8 mouse cellular contexts compared by ENCODE assay signal in the genomic region with DNA sequence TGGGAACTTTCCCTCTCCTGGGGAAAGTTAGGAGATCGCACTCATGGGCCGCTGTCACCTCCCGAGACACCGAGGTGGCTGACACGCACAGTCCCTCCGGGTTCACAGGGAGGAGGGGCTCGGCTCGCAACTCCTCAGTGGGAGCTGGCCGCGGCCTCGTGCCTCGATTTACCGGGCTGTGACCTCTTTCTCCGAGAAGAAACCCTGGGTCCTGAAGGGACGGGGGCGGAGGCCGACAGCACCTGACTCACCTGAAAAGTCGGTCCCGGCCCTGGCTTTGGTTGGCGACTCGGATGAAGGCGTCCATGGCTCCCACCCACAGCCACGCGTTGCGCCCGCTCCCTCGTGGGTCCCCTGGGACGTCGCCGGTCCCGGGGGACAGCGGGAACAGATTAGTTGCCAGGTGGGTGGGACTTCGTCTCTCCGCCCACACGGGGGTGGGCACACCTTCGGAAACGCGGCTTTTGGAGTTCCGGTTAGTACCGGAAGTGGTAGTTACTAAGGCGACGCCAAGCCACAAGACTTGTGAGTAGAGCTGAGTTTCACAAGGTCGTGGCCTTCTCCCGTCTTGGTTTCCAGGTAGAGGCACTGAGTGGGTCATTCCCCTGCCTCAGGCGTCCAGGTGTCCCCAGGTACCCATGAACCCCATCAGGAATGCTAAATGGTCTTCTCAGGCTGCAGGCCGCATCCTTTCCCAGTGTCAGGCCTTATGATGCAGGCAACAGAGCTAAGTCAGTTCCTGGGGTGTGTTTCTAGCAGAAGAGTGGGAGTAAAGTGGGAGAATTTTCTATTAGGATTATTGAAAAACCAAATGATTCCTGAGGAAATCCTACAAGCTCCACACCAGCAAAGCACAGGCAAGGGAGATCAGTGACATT. TPM values are rescaled to one million over a fixed set of nuclear protein-coding genes. Genes with fewer than 3 reads are reported as not detected.
DNase-seq lines count a peak whose midpoint lies in the region; ATAC-seq and TF ChIP-seq lines count a peak whose summit lies in the region.

A gene (minus strand): TSS at position 473 of the 878 bp plus-strand sequence.
A gene (plus strand): TSS at position 505 of the 878 bp plus-strand sequence.

- H3K9me3 ChIP-seq in ES-E14 (ENCODE audit: control insufficient read depth, insufficient read depth, low read depth, low read length): no peaks in the 10 kb centered on the region
- H3K9me3 ChIP-seq in forebrain, embryonic 14.5 days (replicated peaks; ENCODE audit: control insufficient read depth, low read length): no peaks in the 10 kb centered on the region
- no peaks in the 10 kb centered on the region for H3K9me3 ChIP-seq in liver, embryonic 16.5 days (replicated peaks; ENCODE audit: control insufficient read depth, low read length)
- no peaks in the 10 kb centered on the region for H3K9me3 ChIP-seq in neural tube, embryonic 12.5 days
- H3K9me3 ChIP-seq in stomach, postnatal 0 days (ENCODE audit: control insufficient read depth, low read length): no peaks in the 10 kb centered on the region

- ATAC-seq in forebrain, embryonic 14.5 days: peak; percentile 93
- ATAC-seq in liver, embryonic 16.5 days (ENCODE audit: low read depth): peak; percentile 78
- ATAC-seq in neural tube, embryonic 12.5 days (ENCODE audit: low FRiP score, low read depth): peak; percentile 72
- peak; percentile 89 for ATAC-seq in stomach, postnatal 0 days (ENCODE audit: low FRiP score, low TSS enrichment)

- H3K9ac ChIP-seq in ES-E14 (ENCODE audit: insufficient read depth, low read depth, low read length, poor library complexity, severe bottlenecking): peak within 1 kb of the TSS; percentile 84
- H3K9ac ChIP-seq in forebrain, embryonic 14.5 days (ENCODE audit: low read length): peak within 1 kb of the TSS; percentile 70
- peak within 1 kb of the TSS; percentile 62 for H3K9ac ChIP-seq in liver, embryonic 16.5 days (ENCODE audit: low read depth, low read length)
- H3K9ac ChIP-seq in neural tube, embryonic 12.5 days: peak within 1 kb of the TSS; percentile 60
- peak within 1 kb of the TSS; percentile 74 for H3K9ac ChIP-seq in stomach, postnatal 0 days (ENCODE audit: low read length)

- in situ Hi-C loops in ES-E14 (cut with MboI; ENCODE audit: low sequenced_read_pairs in 2 of 2, unreplicated experiment in 2 of 2): no loop called here

- 3% methylated on average over 46 of the region's 46 CpGs for WGBS in forebrain, embryonic 14.5 days
- 4% methylated on average over 46 of the region's 46 CpGs for WGBS in large intestine, adult 2 months
- WGBS in liver, embryonic 16.5 days (ENCODE audit: insufficient replicate concordance): 2% methylated on average over 46 of the region's 46 CpGs
- WGBS in neural tube, embryonic 12.5 days: 3% methylated on average over 46 of the region's 46 CpGs
- WGBS in stomach, postnatal 0 days: 3% methylated on average over 46 of the region's 46 CpGs

- TF ChIP-seq EP300 in stomach, postnatal 0 days (optimal IDR thresholded peaks at IDR 0.05): no peak

- peak within 1 kb of the TSS; percentile 97 for H3K4me2 ChIP-seq in forebrain, embryonic 14.5 days (ENCODE audit: low read length)
- H3K4me2 ChIP-seq in liver, embryonic 16.5 days (ENCODE audit: low read depth, low read length): peak within 1 kb of the TSS; percentile 92
- H3K4me2 ChIP-seq in neural tube, embryonic 12.5 days (replicated peaks): peak within 1 kb of the TSS; percentile 97
- peak within 1 kb of the TSS; percentile 99 for H3K4me2 ChIP-seq in stomach, postnatal 0 days (replicated peaks; ENCODE audit: low read depth)

- H3K36me3 ChIP-seq in ES-E14 (ENCODE audit: control insufficient read depth, insufficient read depth, low read length, poor library complexity, severe bottlenecking): no peaks in the 10 kb centered on the region
- no peaks in the 10 kb centered on the region for H3K36me3 ChIP-seq in forebrain, embryonic 14.5 days (ENCODE audit: control insufficient read depth, insufficient read depth, low read length)
- no peaks in the 10 kb centered on the region for H3K36me3 ChIP-seq in liver, embryonic 16.5 days (ENCODE audit: control insufficient read depth, insufficient read depth)
- H3K36me3 ChIP-seq in neural tube, embryonic 12.5 days: no peaks in the 10 kb centered on the region
- H3K36me3 ChIP-seq in stomach, postnatal 0 days (ENCODE audit: control insufficient read depth, insufficient read depth, low read length): no peaks in the 10 kb centered on the region

- H3K27me3 ChIP-seq in forebrain, embryonic 14.5 days (replicated peaks; ENCODE audit: control insufficient read depth, insufficient read depth, low read length): no peaks in the 10 kb centered on the region
- H3K27me3 ChIP-seq in liver, embryonic 16.5 days (ENCODE audit: control insufficient read depth, insufficient read depth, low read depth, low read length): no peaks in the 10 kb centered on the region
- no peaks in the 10 kb centered on the region for H3K27me3 ChIP-seq in neural tube, embryonic 12.5 days (replicated peaks)
- no peaks in the 10 kb centered on the region for H3K27me3 ChIP-seq in stomach, postnatal 0 days (ENCODE audit: control insufficient read depth, insufficient read depth, low read length)

- H3K4me3 ChIP-seq in ES-E14 (ENCODE audit: insufficient read depth in 1 of 2, low read depth in 1 of 2, low read length in 2 of 2, poor library complexity in 1 of 2, severe bottlenecking in 1 of 2): peak within 1 kb of the TSS; percentile 90 to 93
- H3K4me3 ChIP-seq in forebrain, embryonic 14.5 days (ENCODE audit: low read depth, low read length): peak within 1 kb of the TSS; percentile 69
- H3K4me3 ChIP-seq in liver, embryonic 16.5 days (ENCODE audit: low read depth, low read length): peak within 1 kb of the TSS; percentile 69
- H3K4me3 ChIP-seq in neural tube, embryonic 12.5 days: peak within 1 kb of the TSS; percentile 66
- H3K4me3 ChIP-seq in stomach, postnatal 0 days (ENCODE audit: low read depth, low read length): peak within 1 kb of the TSS; percentile 71

- DNase-seq in ES-E14 (ENCODE audit: low read depth, low spot score): peak; percentile 73
- DNase-seq in cerebellum, adult 11-12 months: peak; percentile 72
- peak; percentile 93 for DNase-seq in forebrain, embryonic 14.5 days (ENCODE audit: low spot score)
- peak; percentile 64 to 81 for DNase-seq in heart, postnatal 14 days
- DNase-seq in large intestine, adult 2 months (ENCODE audit: low read depth, low spot score): peak; percentile 80
- DNase-seq in stomach, postnatal 0 days (ENCODE audit: low spot score): peak; percentile 86

- H3K27ac ChIP-seq in ES-E14 (ENCODE audit: insufficient read depth, low read depth, low read length, poor library complexity, severe bottlenecking): no peak within 1 kb of the TSS
- H3K27ac ChIP-seq in forebrain, embryonic 14.5 days (ENCODE audit: low read depth, low read length): no peak within 1 kb of the TSS
- H3K27ac ChIP-seq in liver, embryonic 16.5 days (ENCODE audit: low read length): no peak within 1 kb of the TSS
- no peak within 1 kb of the TSS for H3K27ac ChIP-seq in neural tube, embryonic 12.5 days
- H3K27ac ChIP-seq in stomach, postnatal 0 days (replicated peaks): peak within 1 kb of the TSS; percentile 30

- no peak for TF ChIP-seq CTCF in stomach, postnatal 0 days (IDR thresholded peaks at IDR 0.05; ENCODE audit: low read depth)

- no peaks in the 10 kb centered on the region for H3K4me1 ChIP-seq in ES-E14 (ENCODE audit: control insufficient read depth in 2 of 2, insufficient read depth in 2 of 2, low read length in 2 of 2, poor library complexity in 1 of 2)
- peaks cover 6% of the 10 kb centered on the region for H3K4me1 ChIP-seq in forebrain, embryonic 14.5 days (ENCODE audit: control insufficient read depth, insufficient read depth, low read length)
- peaks cover 8% of the 10 kb centered on the region for H3K4me1 ChIP-seq in liver, embryonic 16.5 days (ENCODE audit: control insufficient read depth, low read depth, low read length)
- H3K4me1 ChIP-seq in neural tube, embryonic 12.5 days: peaks cover 7% of the 10 kb centered on the region; the same call in 1 of the 2 replicates
- peaks cover 3% of the 10 kb centered on the region; the same call in 1 of the 2 replicates for H3K4me1 ChIP-seq in stomach, postnatal 0 days (replicated peaks; ENCODE audit: control insufficient read depth, insufficient read depth)

- intact Hi-C loops in heart, postnatal 14 days (cut with DNase I): no loop called here

TF ChIP-seq in ES-E14, 5 proteins besides CTCF, POLR2A, EP300 and RAD21:
- no peak for TF ChIP-seq HCFC1 (IDR thresholded peaks at IDR 0.05; ENCODE audit: borderline replicate concordance, insufficient read depth, low read length)
- no peak for TF ChIP-seq ZNF384 (IDR thresholded peaks at IDR 0.05; ENCODE audit: low read depth, low read length)
- TF ChIP-seq MAFK (IDR thresholded peaks at IDR 0.05; ENCODE audit: insufficient read depth, low read depth, low read length): no peak
- TF ChIP-seq ZC3H11A (IDR thresholded peaks at IDR 0.05; ENCODE audit: borderline replicate concordance, low read depth, low read length): no peak
- TF ChIP-seq CHD2 (IDR thresholded peaks at IDR 0.05; ENCODE audit: low read depth, low read length): no peak
TF ChIP-seq in ES-E14: peak in this region for 0.

RNA-seq across cellular contexts. Expression of the first gene that starts in this region (rescaled TPM):
- total RNA-seq in ES-E14 (2012; rRNA removed): 4.3 and 6.1 TPM in 2 replicates
- 15.1 and 16.7 TPM in 2 replicates for polyA plus RNA-seq in forebrain, embryonic 14.5 days (2014; fragmentation: Nextera tagmentation; extraction: Ambion mirVana)
- total RNA-seq in heart, postnatal 14 days (2021): 10 to 100 TPM; 13.8 to 14.8 TPM
- polyA plus RNA-seq in large intestine, adult 2 months (2012; rRNA removed): 18.9 and 27.5 TPM in 2 replicates
- 4.5 and 4.9 TPM in 2 replicates for polyA plus RNA-seq in liver, embryonic 16.5 days (2015; fragmentation: Nextera tagmentation; extraction: Ambion mirVana)
- 9.8 and 11.5 TPM in 2 replicates for polyA plus RNA-seq in neural tube, embryonic 12.5 days (2016; fragmentation: Nextera tagmentation; extraction: Ambion mirVana)
- 10.3 and 11.5 TPM in 2 replicates for polyA plus RNA-seq in stomach, postnatal 0 days (2015; fragmentation: Nextera tagmentation; extraction: Ambion mirVana)

RNA-seq across cellular contexts. Expression of the second gene that starts in this region (rescaled TPM):
- total RNA-seq in ES-E14 (2012; rRNA removed): 0.58 and 0.71 TPM in 2 replicates
- 0.46 and 0.52 TPM in 2 replicates for polyA plus RNA-seq in forebrain, embryonic 14.5 days (2014; fragmentation: Nextera tagmentation; extraction: Ambion mirVana)
- under 1 TPM; 0.12 to 0.24 TPM for total RNA-seq in heart, postnatal 14 days (2021)
- polyA plus RNA-seq in large intestine, adult 2 months (2012; rRNA removed): 0.05 and 0.10 TPM in 2 replicates
- polyA plus RNA-seq in liver, embryonic 16.5 days (2015; fragmentation: Nextera tagmentation; extraction: Ambion mirVana): 0.07 and 0.09 TPM in 2 replicates
- 0.17 and 0.38 TPM in 2 replicates for polyA plus RNA-seq in neural tube, embryonic 12.5 days (2016; fragmentation: Nextera tagmentation; extraction: Ambion mirVana)
- polyA plus RNA-seq in stomach, postnatal 0 days (2015; fragmentation: Nextera tagmentation; extraction: Ambion mirVana): 0.04 TPM in 1 of 2 replicates, not detected in the other
